Mouse (Mus musculus) limb, embryonic 15.5 days (tissue): ENCODE results near the gene Lat. TPM values are rescaled to one million over a fixed set of nuclear protein-coding genes. Genes with fewer than 3 reads are reported as not detected.
"Not testable (repeated sequence)": the region's sequence is repeated elsewhere in the genome, so short reads cannot be mapped to it uniquely, and the experiment has no call there.

Source experiments
- ATAC-seq: fragments of 200-750 bp; cut with Nextera tagmentation; 2 replicates; pipeline ENCODE4 v1.8.0; 2017; ENCODE audit warnings: low read depth, moderate TSS enrichment; ENCODE audit not compliant: insufficient number of reproducible peaks, low FRiP score, low TSS enrichment
- H3K27ac ChIP-seq: fragments of 300-500 bp; sonication (generic); 2 replicates; pipeline ENCODE4 v1.5.1; 2015; ENCODE audit warnings: moderate library complexity, mild to moderate bottlenecking, inconsistent platforms
- H3K27me3 ChIP-seq: fragments of 300-500 bp; sonication (generic); 2 replicates; pipeline ENCODE4 v1.6.1; 2015; ENCODE audit warnings: inconsistent platforms
- H3K36me3 ChIP-seq: fragments of 300-500 bp; sonication (generic); 2 replicates; pipeline ENCODE4 v1.6.1; 2015; ENCODE audit warnings: inconsistent platforms
- H3K4me1 ChIP-seq: fragments of 300-500 bp; sonication (generic); 2 replicates; pipeline ENCODE4 v1.6.1; 2015; ENCODE audit warnings: inconsistent platforms
- H3K4me2 ChIP-seq: fragments of 300-500 bp; sonication (generic); 2 replicates; pipeline ENCODE4 v1.6.1; 2015; ENCODE audit warnings: mild to moderate bottlenecking, inconsistent platforms
- H3K4me3 ChIP-seq: fragments of 300-500 bp; sonication (generic); 2 replicates; pipeline ENCODE4 v1.5.1; 2015; ENCODE audit warnings: mild to moderate bottlenecking, inconsistent platforms
- H3K9ac ChIP-seq: fragments of 300-500 bp; sonication (generic); 2 replicates; pipeline ENCODE4 v1.6.1; 2015; ENCODE audit warnings: inconsistent platforms
- H3K9me3 ChIP-seq: fragments of 300-500 bp; sonication (generic); 2 replicates; pipeline ENCODE4 v1.6.1; 2016; ENCODE audit warnings: inconsistent platforms
- WGBS: fragments of 180-500 bp; shearing (Covaris S2); methylation state at CpG from one replicate; pipeline ENCODE4 v1.1.7; 2015; 5-methylcytosine and 5-hydroxymethylcytosine counted together
- polyA plus RNA-seq: library from polyadenylated mRNA; unstranded; fragments of >200 nt; fragmentation: Nextera tagmentation; extraction: Ambion mirVana; gene quantifications from 2 replicates; pipeline ENCODE4 v1.2.1, GENCODE M21; 2015

Gene Lat
- polyA plus RNA-seq, 1 experiment from 2014 or later: 1.8 TPM

DNA sequence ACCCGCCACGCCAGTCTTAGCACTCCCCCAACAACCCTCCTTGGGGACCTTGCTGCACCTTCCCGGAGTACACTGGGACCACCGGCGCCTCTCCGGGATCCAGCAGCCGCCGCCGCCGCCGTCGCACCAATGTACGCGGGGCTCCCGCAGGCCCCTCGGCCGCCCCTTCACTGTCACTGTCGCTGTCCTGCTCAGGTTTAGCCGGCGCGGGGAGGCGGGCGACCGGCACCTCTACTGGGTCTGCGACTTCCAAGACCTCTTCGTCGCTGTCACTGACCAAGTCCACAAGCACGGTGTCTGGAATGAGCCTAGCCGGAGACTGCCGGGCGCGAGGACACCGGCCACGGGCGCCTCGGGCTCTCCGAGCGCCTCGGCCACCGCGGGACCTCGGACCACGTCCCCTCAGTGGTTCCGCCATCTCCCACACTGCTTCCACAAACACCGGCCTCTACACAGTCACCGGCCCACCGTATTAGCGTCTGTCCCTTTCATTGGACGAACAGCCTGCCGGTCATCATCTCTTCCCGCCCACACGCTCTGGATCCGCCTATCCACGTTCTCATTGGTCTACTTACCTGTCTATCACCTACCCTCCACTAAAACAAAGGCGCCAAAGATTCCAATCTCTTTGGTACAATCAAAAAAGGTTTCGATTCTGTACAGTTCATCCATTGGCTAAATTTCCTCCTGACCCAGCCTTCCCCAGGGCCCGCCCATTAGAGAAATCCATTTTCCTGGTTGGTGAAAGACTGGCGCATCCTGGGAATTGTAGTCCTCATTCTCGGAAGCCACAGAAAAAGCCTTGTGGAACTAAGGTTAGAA, 27.1 kb upstream of the Lat start, which contains the start of gene Nfatc2ip:
Nfatc2ip (minus strand) TSS at position 440 of the 822 bp plus-strand sequence.
- Histone ChIP-seq H3K27ac (no peak within 1 kb of the TSS), H3K4me1 (peaks cover 4% of the 10 kb centered on the region), H3K4me2 (peak within 1 kb of the TSS; percentile 83), H3K9me3 (no peaks in the 10 kb centered on the region), H3K36me3 (peaks cover 3% of the 10 kb centered on the region; the same call in 1 of the 2 replicates), H3K4me3 (peak within 1 kb of the TSS; percentile 97), H3K27me3 (no peaks in the 10 kb centered on the region), H3K9ac (peak within 1 kb of the TSS; percentile 72)
- peak; percentile 100 for ATAC-seq
- under 1% methylated on average over 59 of the region's 59 CpGs for WGBS

- not testable (repeated sequence) for H3K4me2 ChIP-seq, H3K4me3 ChIP-seq, ATAC-seq, H3K9ac ChIP-seq, H3K27me3 ChIP-seq, H3K4me1 ChIP-seq, H3K27ac ChIP-seq, H3K9me3 ChIP-seq
- H3K36me3 ChIP-seq: peaks cover 32% of the 10 kb centered on the region
- WGBS: 89% methylated on average over 7 of the region's 7 CpGs
Observed at GRCm38 (mm10) chr7:126392086-126392884, 22.9 kb upstream of the Lat start.

GRCm38 (mm10) chr7:126388185-126388584, 18.8 kb upstream of the Lat start:
- no peak overlapping the region for H3K4me3 ChIP-seq
- no peaks in the 10 kb centered on the region for H3K4me1 ChIP-seq
- no peak overlapping the region for H3K9ac ChIP-seq
- H3K27ac ChIP-seq: no peak overlapping the region
- peaks cover 61% of the 10 kb centered on the region for H3K36me3 ChIP-seq
- H3K4me2 ChIP-seq: no peak overlapping the region
- no peaks in the 10 kb centered on the region for H3K27me3 ChIP-seq
- no peaks in the 10 kb centered on the region for H3K9me3 ChIP-seq
- ATAC-seq: no peak
- 94% methylated on average over 1 of the region's 1 CpGs for WGBS

DNA sequence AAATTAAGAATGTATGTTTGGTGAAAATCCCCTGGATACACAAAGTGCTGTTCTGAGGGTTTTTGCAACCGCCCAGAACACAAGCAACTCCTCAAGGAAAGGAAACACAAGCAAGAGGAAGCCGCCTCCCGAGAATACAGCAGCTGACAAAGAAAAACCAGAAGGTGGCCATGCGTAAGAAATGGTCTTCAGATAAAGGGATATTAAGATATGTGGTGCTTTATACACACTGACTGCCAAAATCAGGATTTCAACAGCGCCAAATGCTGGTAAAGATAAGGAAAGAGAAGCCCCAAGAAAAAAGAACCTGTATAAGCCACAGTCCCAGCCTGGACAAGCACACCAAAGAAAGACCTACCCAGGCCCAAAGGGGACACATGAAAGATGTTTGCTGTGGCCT, 14.2 kb upstream of the Lat start:
- no peaks in the 10 kb centered on the region for H3K27me3 ChIP-seq
- H3K36me3 ChIP-seq: peaks cover 39% of the 10 kb centered on the region
- no peak for ATAC-seq
- no peaks in the 10 kb centered on the region for H3K9me3 ChIP-seq
- no peak overlapping the region for H3K27ac ChIP-seq
- no peak overlapping the region for H3K4me3 ChIP-seq
- WGBS: 88% methylated on average over 5 of the region's 5 CpGs
- no peak overlapping the region for H3K4me2 ChIP-seq
- no peaks in the 10 kb centered on the region for H3K4me1 ChIP-seq
- H3K9ac ChIP-seq: no peak overlapping the region

- WGBS: under 1% methylated on average over 33 of the region's 33 CpGs
- Histone ChIP-seq H3K27ac (peak within 1 kb of the TSS; percentile 75), H3K27me3 (no peaks in the 10 kb centered on the region), H3K9ac (peak within 1 kb of the TSS; percentile 92), H3K36me3 (peaks cover 24% of the 10 kb centered on the region), H3K4me1 (peaks cover 13% of the 10 kb centered on the region), H3K9me3 (no peaks in the 10 kb centered on the region), H3K4me2 (peak within 1 kb of the TSS; percentile 98), H3K4me3 (peak within 1 kb of the TSS; percentile 88)
- peak; percentile 95 for ATAC-seq
Observed at GRCm38 (mm10) chr7:126377278-126378158, 8.1 kb upstream of the Lat start, which contains the start of gene Spns1. TSS of gene Spns1 (minus strand) at chr7:126377450.

GRCm38 (mm10) chr7:126376903-126377277, 7.5 kb upstream of the Lat start:
- WGBS: 1% methylated on average over 27 of the region's 27 CpGs
- Histone ChIP-seq H3K27ac (0 out of 2 replicates have a peak overlapping the region, but pooled peaks have one; percentile 50), H3K27me3 (no peaks in the 10 kb centered on the region), H3K4me2 (peak overlapping the region; percentile 98), H3K36me3 (peaks cover 30% of the 10 kb centered on the region), H3K4me3 (peak overlapping the region; percentile 88), H3K4me1 (peaks cover 13% of the 10 kb centered on the region), H3K9me3 (no peaks in the 10 kb centered on the region), H3K9ac (peak overlapping the region; percentile 92)
- ATAC-seq: peak; percentile 52; the same call in 1 of the 2 replicates

- ATAC-seq: no peak
Observed at GRCm38 (mm10) chr7:126375012-126375411, 5.6 kb upstream of the Lat start.

GRCm38 (mm10) chr7:126374526-126374925, 5.2 kb upstream of the Lat start:
- Histone ChIP-seq H3K9me3 (no peaks in the 10 kb centered on the region), H3K4me3 (no peak overlapping the region), H3K4me2 (no peak overlapping the region), H3K4me1 (peaks cover 13% of the 10 kb centered on the region), H3K27me3 (no peaks in the 10 kb centered on the region), H3K36me3 (peaks cover 54% of the 10 kb centered on the region), H3K9ac (no peak overlapping the region), H3K27ac (no peak overlapping the region)
- ATAC-seq: no peak
- WGBS: 79% methylated on average over 6 of the region's 6 CpGs

More at GRCm38 (mm10) chr7:126375012-126375411, 5.6 kb upstream of the Lat start:
- no peak overlapping the region for H3K27ac ChIP-seq
- no peak overlapping the region for H3K9ac ChIP-seq
- WGBS: 72% methylated on average over 5 of the region's 5 CpGs
- H3K4me1 ChIP-seq: peaks cover 13% of the 10 kb centered on the region
- no peak overlapping the region for H3K4me2 ChIP-seq
- H3K27me3 ChIP-seq: no peaks in the 10 kb centered on the region
- H3K9me3 ChIP-seq: no peaks in the 10 kb centered on the region
- H3K36me3 ChIP-seq: peaks cover 49% of the 10 kb centered on the region
- H3K4me3 ChIP-seq: no peak overlapping the region

- WGBS: 88% methylated on average over 9 of the region's 9 CpGs
- H3K27me3 ChIP-seq: no peaks in the 10 kb centered on the region
- peaks cover 65% of the 10 kb centered on the region for H3K36me3 ChIP-seq
Observed at GRCm38 (mm10) chr7:126373007-126373406, 3.6 kb upstream of the Lat start.

GRCm38 (mm10) chr7:126368367-126368766, 1.0 kb downstream of the Lat start:
- no peak overlapping the region for H3K27ac ChIP-seq
- no peak for ATAC-seq
- H3K4me3 ChIP-seq: no peak overlapping the region
- no peaks in the 10 kb centered on the region for H3K4me1 ChIP-seq
- H3K36me3 ChIP-seq: peaks cover 62% of the 10 kb centered on the region
- no peak overlapping the region for H3K9ac ChIP-seq
- no peaks in the 10 kb centered on the region for H3K27me3 ChIP-seq
- 78% methylated on average over 8 of the region's 8 CpGs for WGBS
- no peaks in the 10 kb centered on the region for H3K9me3 ChIP-seq
- no peak overlapping the region for H3K4me2 ChIP-seq

More at GRCm38 (mm10) chr7:126373007-126373406, 3.6 kb upstream of the Lat start:
- Histone ChIP-seq H3K9ac (no peak overlapping the region), H3K9me3 (no peaks in the 10 kb centered on the region), H3K4me1 (peaks cover 13% of the 10 kb centered on the region), H3K4me3 (no peak overlapping the region), H3K4me2 (no peak overlapping the region), H3K27ac (no peak overlapping the region)
- ATAC-seq: no peak

- Histone ChIP-seq H3K9ac (no peak overlapping the region), H3K4me3 (no peak overlapping the region), H3K36me3 (peaks cover 55% of the 10 kb centered on the region), H3K4me1 (no peaks in the 10 kb centered on the region), H3K27me3 (no peaks in the 10 kb centered on the region), H3K4me2 (no peak overlapping the region), H3K27ac (no peak overlapping the region), H3K9me3 (no peaks in the 10 kb centered on the region)
- 84% methylated on average over 10 of the region's 10 CpGs for WGBS
- ATAC-seq: no peak
Observed at GRCm38 (mm10) chr7:126367636-126368035, 1.7 kb downstream of the Lat start.
